Mouse (Mus musculus): Measurements from ENCODE around the gene Cnn3. TPM values are rescaled to one million over a fixed set of nuclear protein-coding genes. Genes with fewer than 3 reads are reported as not detected.

The Cnn3 gene
- polyA plus RNA-seq, 1 experiment, result 412 TPM

DNA sequence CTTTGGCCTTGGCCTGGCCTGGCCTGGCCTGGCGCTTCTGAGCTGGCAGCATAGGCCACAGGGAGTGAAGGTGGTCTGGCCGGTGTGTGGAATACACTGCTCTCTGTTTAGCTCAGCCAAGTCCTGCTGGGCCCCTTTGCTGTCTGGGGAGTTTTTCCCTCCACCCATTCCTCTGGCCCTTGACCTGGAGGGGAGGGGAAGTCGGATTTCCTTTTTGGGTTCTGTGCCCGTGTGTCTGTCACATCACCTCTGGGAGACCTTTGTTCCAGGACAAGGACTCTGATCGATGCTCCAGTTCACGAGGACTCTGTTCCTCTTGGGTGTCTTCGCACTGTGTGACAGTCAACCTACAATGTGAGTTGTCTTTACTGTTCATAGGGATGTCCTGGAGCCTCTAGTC, 11.7 kb downstream of the Cnn3 start:
- TF ChIP-seq POLR2A (IDR thresholded peaks at IDR 0.05; ENCODE audit: borderline replicate concordance, extremely low read depth, insufficient read depth, insufficient read length, poor library complexity, severe bottlenecking), result no peak
- TF ChIP-seq CTCF (IDR thresholded peaks at IDR 0.05; ENCODE audit: borderline replicate concordance, extremely low read depth, insufficient read depth, insufficient read length), result no peak
- no peak for DNase-seq (ENCODE audit: low read depth)

DNA sequence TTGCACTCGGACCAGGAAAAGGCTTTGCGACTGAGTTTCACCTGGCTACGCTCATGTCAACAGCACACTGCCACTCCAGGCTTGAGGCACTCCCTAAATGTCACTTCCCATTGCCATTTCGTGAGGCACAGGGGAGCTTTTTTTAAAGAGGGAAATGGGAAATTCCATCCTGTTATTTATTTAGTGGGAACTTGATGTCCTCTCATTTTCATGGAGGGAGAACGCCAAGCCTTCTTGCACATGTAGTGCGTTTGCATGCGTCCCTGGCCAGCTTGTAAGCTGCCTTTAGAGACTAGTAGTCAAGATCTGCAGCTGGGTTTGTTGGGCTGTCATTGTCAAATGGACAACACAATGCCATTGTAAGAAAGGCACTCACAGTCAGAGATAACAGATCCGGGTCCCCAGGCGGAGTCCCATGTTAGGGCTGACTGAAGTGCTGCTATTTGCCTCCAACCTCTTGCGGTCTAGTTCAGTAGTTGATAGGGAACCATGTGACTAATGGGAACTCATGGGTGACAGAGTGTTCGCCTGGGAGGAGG, 13.4 kb downstream of the Cnn3 start:
- no peak for DNase-seq (ENCODE audit: low read depth)
- TF ChIP-seq CTCF (IDR thresholded peaks at IDR 0.05; ENCODE audit: borderline replicate concordance, extremely low read depth, insufficient read depth, insufficient read length) (no peak), POLR2A (IDR thresholded peaks at IDR 0.05; ENCODE audit: borderline replicate concordance, extremely low read depth, insufficient read depth, insufficient read length, poor library complexity, severe bottlenecking) (no peak)

DNA sequence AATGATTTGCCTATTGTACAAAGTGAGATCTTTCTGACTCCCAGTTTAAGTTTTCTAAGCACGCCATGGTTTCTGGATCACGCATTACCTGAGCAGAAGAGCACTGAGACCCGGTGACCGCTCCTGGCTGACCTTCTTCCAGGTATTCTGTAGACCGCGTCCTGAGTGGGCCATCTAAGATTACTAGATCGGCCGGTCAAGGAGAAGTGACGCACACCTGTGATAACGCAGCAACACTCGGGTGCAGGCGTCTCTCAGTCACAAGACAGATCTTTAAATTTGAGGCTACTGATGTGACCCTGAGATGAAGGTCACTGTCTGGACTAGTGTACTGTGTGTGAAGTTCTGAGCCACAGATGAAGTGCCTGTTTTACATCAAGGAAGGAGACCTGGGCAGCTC, 15.2 kb downstream of the Cnn3 start:
- TF ChIP-seq CTCF (IDR thresholded peaks at IDR 0.05; ENCODE audit: borderline replicate concordance, extremely low read depth, insufficient read depth, insufficient read length) (no peak), POLR2A (IDR thresholded peaks at IDR 0.05; ENCODE audit: borderline replicate concordance, extremely low read depth, insufficient read depth, insufficient read length, poor library complexity, severe bottlenecking) (no peak)
- DNase-seq (ENCODE audit: low read depth), result no peak

DNA sequence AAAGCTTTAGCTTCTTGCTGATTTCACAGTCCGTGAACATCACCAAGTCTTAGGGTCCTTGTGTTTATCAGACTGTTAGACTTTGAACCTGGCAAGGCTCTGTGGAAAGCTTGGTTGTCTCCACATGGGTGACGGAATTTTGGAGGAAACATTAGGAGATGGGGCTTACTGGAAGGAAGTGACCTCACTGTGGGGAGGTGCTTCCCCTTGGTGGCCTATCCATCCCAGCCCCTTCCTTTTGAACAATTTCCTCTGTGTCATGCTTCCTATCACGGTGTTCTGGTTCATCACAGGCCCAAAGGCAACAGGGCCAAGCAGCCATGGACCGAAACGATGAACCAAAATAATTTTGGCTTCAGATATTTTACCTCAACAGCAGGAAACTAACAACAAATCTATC, 16.0 kb downstream of the Cnn3 start:
- DNase-seq (ENCODE audit: low read depth), result no peak
- TF ChIP-seq POLR2A (IDR thresholded peaks at IDR 0.05; ENCODE audit: borderline replicate concordance, extremely low read depth, insufficient read depth, insufficient read length, poor library complexity, severe bottlenecking) (no peak), CTCF (IDR thresholded peaks at IDR 0.05; ENCODE audit: borderline replicate concordance, extremely low read depth, insufficient read depth, insufficient read length) (no peak)

DNA sequence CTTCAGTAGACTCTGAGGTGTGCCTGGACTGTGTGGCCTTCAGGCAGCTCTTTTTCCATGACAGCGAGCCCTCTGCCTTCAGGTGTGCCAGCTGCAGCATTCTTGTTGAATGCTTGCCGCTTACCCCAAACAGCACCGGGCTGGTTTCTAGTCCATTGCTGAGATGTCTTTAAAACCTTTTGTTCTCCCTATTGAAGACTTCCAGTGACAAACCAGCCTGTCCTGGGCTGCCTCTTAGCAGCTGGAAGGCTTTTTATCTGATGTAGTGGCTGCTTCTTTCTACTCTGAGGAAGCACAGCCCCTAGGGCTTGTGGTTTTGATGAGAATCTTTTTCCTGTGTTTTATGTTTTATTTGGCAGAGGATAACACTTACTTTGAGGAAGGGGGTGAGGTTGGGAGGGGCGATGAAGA, 17.6 kb downstream of the Cnn3 start:
- TF ChIP-seq POLR2A (IDR thresholded peaks at IDR 0.05; ENCODE audit: borderline replicate concordance, extremely low read depth, insufficient read depth, insufficient read length, poor library complexity, severe bottlenecking) (no peak), CTCF (IDR thresholded peaks at IDR 0.05; ENCODE audit: borderline replicate concordance, extremely low read depth, insufficient read depth, insufficient read length) (no peak)
- DNase-seq (ENCODE audit: low read depth), result no peak

DNA sequence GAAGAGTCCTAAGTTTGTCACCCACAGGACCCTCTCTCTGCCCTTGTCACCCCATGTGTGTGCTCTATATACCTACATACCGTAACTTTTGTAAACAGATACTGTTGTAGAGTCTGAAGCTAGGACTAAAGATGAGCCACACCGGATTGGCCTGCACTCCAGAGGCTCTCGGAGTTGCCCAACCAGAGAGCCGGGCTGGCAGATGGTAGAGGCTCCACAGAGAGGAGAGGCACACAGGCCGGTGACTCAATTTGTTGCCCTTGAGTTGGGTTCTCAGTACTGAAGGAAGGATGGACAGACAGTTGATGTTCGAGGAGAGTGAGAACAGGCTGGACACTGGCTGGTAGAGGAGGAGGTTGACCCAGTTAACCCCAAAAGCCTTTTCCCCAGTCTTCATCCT, 18.1 kb downstream of the Cnn3 start:
- DNase-seq (ENCODE audit: low read depth), result no peak
- TF ChIP-seq CTCF (IDR thresholded peaks at IDR 0.05; ENCODE audit: borderline replicate concordance, extremely low read depth, insufficient read depth, insufficient read length) (no peak), POLR2A (IDR thresholded peaks at IDR 0.05; ENCODE audit: borderline replicate concordance, extremely low read depth, insufficient read depth, insufficient read length, poor library complexity, severe bottlenecking) (no peak)

DNA sequence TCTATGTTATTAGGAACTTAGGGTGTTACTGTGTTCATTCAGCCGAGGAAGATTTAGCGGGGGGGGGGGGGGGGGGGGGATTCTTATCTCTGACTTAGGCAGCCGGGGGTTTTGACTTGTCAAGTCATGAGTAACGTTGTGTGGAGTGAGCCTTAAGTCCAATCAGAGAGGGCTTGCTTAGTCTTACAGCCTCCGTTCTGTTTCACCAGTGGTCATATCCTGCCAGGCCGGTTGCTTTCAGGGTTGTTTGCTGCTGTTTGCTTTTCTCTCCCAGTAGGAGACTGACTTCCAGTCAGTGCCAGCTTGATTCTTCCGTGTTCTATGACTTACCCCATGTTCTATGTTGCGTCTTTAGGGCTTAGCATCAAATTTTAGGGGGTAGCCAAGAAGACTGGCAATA, 20.2 kb downstream of the Cnn3 start:
- TF ChIP-seq CTCF (IDR thresholded peaks at IDR 0.05; ENCODE audit: borderline replicate concordance, extremely low read depth, insufficient read depth, insufficient read length), result no peak
- no peak for TF ChIP-seq POLR2A (IDR thresholded peaks at IDR 0.05; ENCODE audit: borderline replicate concordance, extremely low read depth, insufficient read depth, insufficient read length, poor library complexity, severe bottlenecking)

DNA sequence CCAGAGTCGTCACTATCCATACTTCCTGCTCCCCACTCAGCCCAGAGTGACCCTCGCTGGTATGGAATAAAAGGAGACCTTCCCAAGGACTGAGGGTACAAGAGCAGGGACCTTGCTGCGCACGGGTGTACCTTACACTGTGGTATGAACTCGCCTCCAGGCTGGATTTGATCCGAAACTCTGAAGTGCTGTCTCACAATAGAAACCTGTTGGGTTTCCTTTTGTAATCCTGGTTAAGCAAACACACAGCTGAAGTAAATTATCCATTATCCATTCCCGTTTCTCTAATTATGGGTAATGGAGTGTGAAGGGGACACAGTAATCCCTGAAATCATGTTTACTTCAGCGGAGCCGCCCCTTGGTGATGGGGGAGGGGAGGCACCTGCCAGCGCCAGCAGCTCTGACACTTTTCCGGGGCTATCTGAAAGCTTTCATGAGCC, 21.8 kb downstream of the Cnn3 start:
- peak; percentile 74 for DNase-seq (ENCODE audit: low read depth)
- TF ChIP-seq POLR2A (IDR thresholded peaks at IDR 0.05; ENCODE audit: borderline replicate concordance, extremely low read depth, insufficient read depth, insufficient read length, poor library complexity, severe bottlenecking) (no peak), CTCF (IDR thresholded peaks at IDR 0.05; ENCODE audit: borderline replicate concordance, extremely low read depth, insufficient read depth, insufficient read length) (no peak)

More for the DNA sequence above, 20.2 kb downstream of the Cnn3 start:
- no peak for DNase-seq (ENCODE audit: low read depth)

DNA sequence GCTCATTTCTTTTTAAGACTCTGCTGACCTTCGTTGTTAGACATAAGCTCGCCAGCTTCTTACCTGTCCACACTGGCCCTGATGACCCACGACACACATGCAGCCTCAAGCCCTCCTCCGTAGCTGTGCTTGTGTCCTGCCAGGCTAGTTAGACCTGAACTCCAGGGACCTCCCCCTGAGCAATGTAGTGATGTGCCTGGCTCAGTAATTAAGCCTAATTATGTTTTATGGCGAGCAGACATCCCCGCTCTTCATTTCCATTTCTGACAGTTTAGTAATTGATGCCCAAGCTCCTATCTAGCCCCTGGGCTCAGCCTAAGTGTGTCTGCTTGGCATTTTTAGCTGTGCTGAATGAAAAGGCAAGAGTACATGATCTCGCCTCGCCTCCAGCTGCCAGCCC, 22.3 kb downstream of the Cnn3 start:
- DNase-seq (ENCODE audit: low read depth), result peak; percentile 72
- TF ChIP-seq POLR2A (IDR thresholded peaks at IDR 0.05; ENCODE audit: borderline replicate concordance, extremely low read depth, insufficient read depth, insufficient read length, poor library complexity, severe bottlenecking) (no peak), CTCF (IDR thresholded peaks at IDR 0.05; ENCODE audit: borderline replicate concordance, extremely low read depth, insufficient read depth, insufficient read length) (no peak)

DNA sequence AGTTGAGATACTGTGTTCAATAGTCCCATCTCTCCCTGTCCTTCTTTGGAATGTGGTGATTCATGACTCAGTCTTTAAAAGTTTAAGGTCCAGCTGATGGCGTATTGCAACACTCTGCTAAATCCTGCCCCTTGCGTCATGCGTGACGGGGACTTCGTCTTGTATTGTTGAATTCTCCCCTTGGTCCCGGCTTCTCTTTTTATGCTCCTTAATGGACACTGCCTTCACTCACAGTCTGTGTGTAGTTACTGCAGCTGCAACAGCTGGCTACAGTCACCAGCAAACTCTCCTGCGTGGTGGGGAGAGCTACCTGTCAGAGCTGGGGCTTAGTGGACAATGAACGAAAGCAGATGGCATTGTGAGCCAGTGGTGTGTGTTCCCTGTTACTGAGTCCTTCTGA, 23.2 kb downstream of the Cnn3 start:
- TF ChIP-seq POLR2A (IDR thresholded peaks at IDR 0.05; ENCODE audit: borderline replicate concordance, extremely low read depth, insufficient read depth, insufficient read length, poor library complexity, severe bottlenecking), result no peak
- no peak for TF ChIP-seq CTCF (IDR thresholded peaks at IDR 0.05; ENCODE audit: borderline replicate concordance, extremely low read depth, insufficient read depth, insufficient read length)
- DNase-seq (ENCODE audit: low read depth), result no peak

DNA sequence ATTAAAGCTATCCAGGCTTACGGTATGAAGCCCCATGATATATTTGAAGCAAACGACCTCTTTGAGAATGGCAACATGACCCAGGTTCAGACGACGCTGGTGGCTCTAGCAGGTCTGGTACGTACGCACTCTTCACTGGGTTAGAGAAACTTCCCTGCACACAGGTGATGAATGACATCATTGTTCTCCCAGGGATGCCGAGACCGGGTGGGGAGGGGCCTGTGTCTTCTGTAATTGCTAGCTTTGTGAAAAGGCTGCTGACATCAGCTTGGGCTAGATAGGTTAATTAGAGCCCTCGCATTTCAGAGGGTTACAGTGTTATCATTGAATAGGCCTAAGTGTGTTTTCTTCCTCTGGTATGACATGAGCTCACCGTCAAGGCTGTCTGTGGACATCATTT, 25.1 kb downstream of the Cnn3 start:
- peak; percentile 52 for DNase-seq (ENCODE audit: low read depth)
- no peak for TF ChIP-seq CTCF (IDR thresholded peaks at IDR 0.05; ENCODE audit: borderline replicate concordance, extremely low read depth, insufficient read depth, insufficient read length)
- no peak for TF ChIP-seq POLR2A (IDR thresholded peaks at IDR 0.05; ENCODE audit: borderline replicate concordance, extremely low read depth, insufficient read depth, insufficient read length, poor library complexity, severe bottlenecking)
